Mouse (Mus musculus) cerebellum, adult 2 months (tissue): Measurements from ENCODE around the gene Podnl1. TPM values are rescaled to one million over a fixed set of nuclear protein-coding genes. Genes with fewer than 3 reads are reported as not detected.

Source experiments
- DNase-seq, 2 experiments: peaks; one replicate each; pipeline ENCODE4 v3.0.0; 2021
- H3K27ac ChIP-seq: fragments of 200-500 bp; 2 replicates; pipeline ENCODE4 v1.5.1; 2012; ENCODE audit warnings: low read length, control low read depth, inconsistent platforms; ENCODE audit not compliant: insufficient read depth
- H3K27me3 ChIP-seq: fragments of 200-500 bp; 2 replicates; pipeline ENCODE4 v1.6.1; 2012; ENCODE audit warnings: inconsistent platforms, mild to moderate bottlenecking, low read length, moderate library complexity; ENCODE audit not compliant: control insufficient read depth, insufficient read depth
- H3K4me1 ChIP-seq: fragments of 200-500 bp; 2 replicates; pipeline ENCODE4 v1.6.1; 2011; ENCODE audit warnings: low read length; ENCODE audit not compliant: control insufficient read depth, insufficient read depth
- H3K4me3 ChIP-seq: fragments of 200-500 bp; replicated peaks from 2 replicates; pipeline ENCODE3; 2011; ENCODE audit warnings: mild to moderate bottlenecking, low read depth, low read length, control low read depth; ENCODE audit not compliant: insufficient read depth
- CTCF ChIP-seq: fragments of 200-500 bp; IDR thresholded peaks from 2 replicates; pipeline ENCODE4 v1.5.1; 2011; ENCODE audit warnings: low read depth, mild to moderate bottlenecking, control low read depth, low read length, moderate library complexity, borderline replicate concordance; ENCODE audit not compliant: insufficient read depth
- POLR2A ChIP-seq: fragments of 200-500 bp; IDR thresholded peaks from 2 replicates; pipeline ENCODE4 v1.6.1; 2011; ENCODE audit warnings: low read length, control low read depth, borderline replicate concordance; ENCODE audit not compliant: insufficient read depth
- WGBS: fragments of 180-500 bp; shearing (Covaris S2); methylation state at CpG from one replicate; pipeline ENCODE4 v1.1.7; 2018; 5-methylcytosine and 5-hydroxymethylcytosine counted together
- polyA plus RNA-seq: library from polyadenylated mRNA; depleted of rRNA; stranded (reverse); fragments of >200 nt; gene quantifications from 2 replicates; pipeline ENCODE4 v1.2.3, GENCODE M21; 2012

Gene Podnl1
- polyA plus RNA-seq, 1 experiment, result 0.20 TPM

DNA sequence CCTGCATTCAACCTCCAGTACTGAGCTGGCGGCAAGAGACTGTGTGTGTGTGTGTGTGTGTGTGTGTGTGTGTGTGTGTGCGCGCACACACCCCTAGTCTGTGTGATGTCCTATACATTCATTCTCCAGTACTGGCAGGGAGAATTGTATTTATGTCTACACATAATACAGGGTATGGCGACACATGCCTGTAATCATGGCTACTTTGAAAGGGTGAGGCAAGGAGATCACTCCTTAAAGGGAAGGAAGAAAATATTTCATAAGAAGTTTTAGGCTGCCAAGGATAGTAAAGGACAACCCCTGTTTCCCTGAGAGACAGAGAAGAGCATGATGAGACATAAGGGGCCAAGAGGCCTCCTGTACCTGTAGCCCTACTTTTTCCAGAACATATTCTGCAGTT is 31.8 kb downstream of the Podnl1 start:
- Histone ChIP-seq H3K4me1 (no peaks in the 10 kb centered on the region), H3K4me3 (no peak overlapping the region), H3K27ac (no peak overlapping the region), H3K27me3 (no peaks in the 10 kb centered on the region)
- TF ChIP-seq CTCF (no peak), POLR2A (no peak)
- WGBS, result 91% methylated on average over 4 of the region's 4 CpGs
- no peak for DNase-seq

GRCm38 (mm10) chr8:84167696-84168095 is 41.9 kb downstream of the Podnl1 start:
- TF ChIP-seq POLR2A (no peak), CTCF (no peak)
- H3K4me1 ChIP-seq, result peaks cover 7% of the 10 kb centered on the region
- 93% methylated on average over 2 of the region's 2 CpGs for WGBS

DNA sequence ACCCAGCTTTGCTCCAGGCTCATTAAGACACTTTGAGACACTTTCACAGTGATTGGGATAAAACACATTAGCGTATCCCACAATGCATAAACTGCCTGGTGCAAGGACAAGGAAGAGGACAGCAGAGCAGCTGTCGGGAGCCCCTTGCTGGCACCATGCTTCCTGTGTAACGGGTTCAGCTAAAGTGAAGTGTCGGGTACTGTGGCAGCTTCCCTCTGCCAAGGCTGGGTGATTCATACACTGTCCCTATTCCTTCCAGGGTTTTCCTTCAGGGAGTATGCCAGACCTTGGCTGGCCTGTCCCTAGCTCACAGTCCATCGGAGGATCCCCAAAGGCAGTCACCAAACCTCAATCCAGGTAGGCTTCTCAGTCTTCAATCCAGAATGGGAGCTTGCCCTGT is 44.3 kb downstream of the Podnl1 start:
- DNase-seq, result peak in 1 of 2 experiments; percentile 35
- no peak for TF ChIP-seq POLR2A
- TF ChIP-seq CTCF, result no peak
- Histone ChIP-seq H3K4me1 (peaks cover 19% of the 10 kb centered on the region), H3K27ac (no peak overlapping the region), H3K4me3 (no peak overlapping the region), H3K27me3 (no peaks in the 10 kb centered on the region)
- 24% methylated on average over 5 of the region's 5 CpGs for WGBS

More at GRCm38 (mm10) chr8:84167696-84168095, 41.9 kb downstream of the Podnl1 start:
- Histone ChIP-seq H3K27me3 (no peaks in the 10 kb centered on the region), H3K4me3 (no peak overlapping the region), H3K27ac (no peak overlapping the region)
- no peak for DNase-seq

- no peaks in the 10 kb centered on the region for H3K27me3 ChIP-seq
- DNase-seq, result peak; percentile 81 to 82
- TF ChIP-seq CTCF, result peak; percentile 72
- TF ChIP-seq POLR2A, result no peak
- H3K4me1 ChIP-seq, result peaks cover 12% of the 10 kb centered on the region
- WGBS, result 12% methylated on average over 6 of the region's 6 CpGs
- 0 out of 2 replicates have a peak overlapping the region, but pooled peaks have one; percentile 0 for H3K27ac ChIP-seq
- no peak overlapping the region for H3K4me3 ChIP-seq
Measured at GRCm38 (mm10) chr8:84173861-84174260, 48.1 kb downstream of the Podnl1 start.

GRCm38 (mm10) chr8:84176560-84176959 is 50.8 kb downstream of the Podnl1 start:
- WGBS, result 78% methylated on average over 3 of the region's 3 CpGs
- Histone ChIP-seq H3K27me3 (no peaks in the 10 kb centered on the region), H3K4me3 (no peak overlapping the region), H3K27ac (no peak overlapping the region), H3K4me1 (peaks cover 21% of the 10 kb centered on the region)
- no peak for DNase-seq
- TF ChIP-seq CTCF (no peak), POLR2A (no peak)

GRCm38 (mm10) chr8:84177405-84177804 is 51.6 kb downstream of the Podnl1 start:
- TF ChIP-seq CTCF (no peak), POLR2A (no peak)
- 98% methylated on average over 3 of the region's 3 CpGs for WGBS
- Histone ChIP-seq H3K4me1 (peaks cover 21% of the 10 kb centered on the region), H3K27me3 (no peaks in the 10 kb centered on the region), H3K4me3 (no peak overlapping the region), H3K27ac (no peak overlapping the region)
- DNase-seq, result no peak

GRCm38 (mm10) chr8:84178592-84178991 is 52.8 kb downstream of the Podnl1 start:
- no peak overlapping the region for H3K4me3 ChIP-seq
- WGBS, result 62% methylated on average over 8 of the region's 8 CpGs
- DNase-seq, result no peak
- H3K27me3 ChIP-seq, result no peaks in the 10 kb centered on the region
- TF ChIP-seq POLR2A (no peak), CTCF (no peak)
- no peak overlapping the region for H3K27ac ChIP-seq
- peaks cover 23% of the 10 kb centered on the region for H3K4me1 ChIP-seq

DNA sequence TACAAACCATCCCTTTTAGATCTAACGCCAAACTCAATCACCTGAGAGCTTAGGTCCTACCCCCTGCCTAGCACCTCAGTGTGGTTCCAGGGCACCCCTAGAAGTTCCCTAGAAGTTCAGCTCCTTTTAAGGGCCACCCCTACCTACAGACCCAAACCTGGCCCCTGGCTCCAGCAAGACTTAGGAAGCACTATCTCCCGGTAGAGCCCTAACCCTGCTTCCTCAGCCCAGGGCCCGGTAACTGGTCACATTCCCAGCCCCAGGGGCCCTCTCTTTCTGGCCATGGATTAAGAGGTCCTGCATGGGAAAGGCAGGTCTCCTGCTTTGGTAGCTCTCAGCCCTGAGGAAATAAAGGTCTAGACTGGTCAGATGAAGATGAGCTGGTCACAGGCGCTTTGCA is 54.2 kb downstream of the Podnl1 start:
- peaks cover 15% of the 10 kb centered on the region for H3K4me1 ChIP-seq
- DNase-seq, result no peak
- TF ChIP-seq POLR2A (no peak), CTCF (no peak)
- 41% methylated on average over 4 of the region's 4 CpGs for WGBS
- no peak overlapping the region for H3K27ac ChIP-seq
- H3K4me3 ChIP-seq, result no peak overlapping the region
- H3K27me3 ChIP-seq, result no peaks in the 10 kb centered on the region
